In the genomic region with DNA sequence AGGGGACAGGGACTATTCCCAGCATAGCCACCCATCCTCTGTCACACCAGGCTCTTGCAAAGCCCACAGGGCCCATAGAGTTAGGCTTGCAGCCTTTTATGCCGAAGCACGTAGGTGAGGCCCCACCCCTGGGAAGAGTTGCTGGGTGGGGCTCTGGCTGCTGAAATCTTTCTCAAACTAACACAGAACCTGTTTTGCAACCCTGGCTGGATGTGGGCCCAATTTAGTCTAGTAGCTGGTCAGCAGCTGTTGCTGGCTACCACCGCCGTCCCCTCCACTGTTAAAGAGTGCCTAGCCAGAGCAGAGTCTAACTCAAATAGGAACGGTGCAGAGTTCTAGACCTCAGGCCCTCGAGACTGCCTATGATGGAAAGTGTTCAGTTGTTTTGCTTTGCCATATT, we compare ENCODE assay signal across 7 mouse cellular contexts. TPM values are rescaled to one million over a fixed set of nuclear protein-coding genes. Genes with fewer than 3 reads are reported as not detected.
DNase-seq lines count a peak whose midpoint lies in the region; ATAC-seq and TF ChIP-seq lines count a peak whose summit lies in the region.

No protein-coding gene starts in this region.

- peaks cover 8 to 45% of the 10 kb centered on the region in 2 experiments; a peak in 3 of 4 replicates for H3K36me3 ChIP-seq in MEL (ENCODE audit: control insufficient read depth in 1 of 2, insufficient read depth in 2 of 2, low read length in 2 of 2)
- H3K36me3 ChIP-seq in heart, embryonic 11.5 days (ENCODE audit: control insufficient read depth, insufficient read depth, low read length) = peaks cover 9% of the 10 kb centered on the region; the same call in 1 of the 2 replicates
- peaks cover 25% of the 10 kb centered on the region for H3K36me3 ChIP-seq in kidney, embryonic 16.5 days (ENCODE audit: insufficient read depth, low read length)

- H3K9me3 ChIP-seq in MEL (replicated peaks; ENCODE audit: insufficient read depth, low read length) = no peaks in the 10 kb centered on the region
- H3K9me3 ChIP-seq in heart, embryonic 11.5 days (replicated peaks; ENCODE audit: control insufficient read depth, low read length) = no peaks in the 10 kb centered on the region
- H3K9me3 ChIP-seq in kidney, embryonic 16.5 days (ENCODE audit: low read length) = no peaks in the 10 kb centered on the region

- no peak for ATAC-seq in heart, embryonic 11.5 days (replicated peaks; ENCODE audit: insufficient number of reproducible peaks, low FRiP score, low TSS enrichment)
- ATAC-seq in kidney, embryonic 16.5 days (ENCODE audit: low FRiP score, low TSS enrichment) = peak; percentile 29; the same call in 1 of the 2 replicates

- DNase-seq in MEL (ENCODE audit: low read depth, low spot score) = no peak
- DNase-seq in adrenal gland, postnatal 36 days = peak; percentile 83 to 85
- DNase-seq in lung, postnatal 14 days = peak; percentile 92
- peak; percentile 59 to 81 for DNase-seq in urinary bladder, postnatal 4 days (ENCODE audit: low spot score in 2 of 2)
- no peak for DNase-seq in frontal cortex, postnatal 36 days (ENCODE audit: low spot score in 2 of 2)

- H3K27me3 ChIP-seq in MEL (ENCODE audit: control insufficient read depth in 1 of 2, insufficient read depth in 2 of 2, low read length in 2 of 2) = no peaks in the 10 kb centered on the region
- no peaks in the 10 kb centered on the region for H3K27me3 ChIP-seq in heart, embryonic 11.5 days (ENCODE audit: control insufficient read depth, insufficient read depth, low read length)
- H3K27me3 ChIP-seq in kidney, embryonic 16.5 days (ENCODE audit: insufficient read depth, low read length) = no peaks in the 10 kb centered on the region

- no peak overlapping the region for H3K9ac ChIP-seq in MEL (ENCODE audit: control insufficient read depth, low read depth, low read length, poor library complexity, severe bottlenecking)
- peak overlapping the region; percentile 76; the same call in 1 of the 2 replicates for H3K9ac ChIP-seq in heart, embryonic 11.5 days (ENCODE audit: low read depth, low read length)
- H3K9ac ChIP-seq in kidney, embryonic 16.5 days (replicated peaks; ENCODE audit: low read length) = peak overlapping the region; percentile 37; the same call in 1 of the 2 replicates

- WGBS in heart, embryonic 11.5 days (ENCODE audit: insufficient replicate concordance) = 71% methylated on average over 6 of the region's 6 CpGs
- WGBS in kidney, embryonic 16.5 days = 61% methylated on average over 6 of the region's 6 CpGs

- H3K79me2 ChIP-seq in MEL (ENCODE audit: control insufficient read depth, insufficient read depth, low read length, poor library complexity) = peaks cover 73% of the 10 kb centered on the region

- H3K27ac ChIP-seq in MEL (ENCODE audit: control insufficient read depth, low read depth, low read length) = peak overlapping the region; percentile 58
- peak overlapping the region; percentile 92 for H3K27ac ChIP-seq in heart, embryonic 11.5 days (ENCODE audit: low read depth, low read length)
- H3K27ac ChIP-seq in kidney, embryonic 16.5 days (ENCODE audit: low read length) = peak overlapping the region; percentile 92

- TF ChIP-seq POLR2A in MEL (IDR thresholded peaks at IDR 0.05; ENCODE audit: control insufficient read depth in 1 of 2, insufficient read depth in 1 of 2, low read depth in 1 of 2, low read length in 2 of 2, poor library complexity in 1 of 2) = no peak

- TF ChIP-seq CTCF in MEL (IDR thresholded peaks at IDR 0.05 in 2 of 3, conservative IDR thresholded peaks at IDR 0.05 in 1 of 3; ENCODE audit: control insufficient read depth in 1 of 3, insufficient read depth in 1 of 3, low read depth in 2 of 3, low read length in 3 of 3, poor library complexity in 1 of 3, severe bottlenecking in 1 of 3) = no peak

- H3K4me2 ChIP-seq in heart, embryonic 11.5 days = peak overlapping the region; percentile 72
- H3K4me2 ChIP-seq in kidney, embryonic 16.5 days (replicated peaks; ENCODE audit: low read depth, low read length) = peak overlapping the region; percentile 76

- TF ChIP-seq EP300 in MEL (IDR thresholded peaks at IDR 0.05; ENCODE audit: low read depth in 1 of 2, low read length in 2 of 2) = no peak

- TF ChIP-seq RAD21 in MEL (IDR thresholded peaks at IDR 0.05; ENCODE audit: low read depth, low read length) = no peak

- no peak overlapping the region for H3K4me3 ChIP-seq in MEL (ENCODE audit: control insufficient read depth in 1 of 2, insufficient read depth in 1 of 2, low read depth in 2 of 2, low read length in 2 of 2)
- no peak overlapping the region; the same call in 1 of the 2 replicates for H3K4me3 ChIP-seq in heart, embryonic 11.5 days (ENCODE audit: low read depth, low read length)
- H3K4me3 ChIP-seq in kidney, embryonic 16.5 days (ENCODE audit: low read length) = 0 out of 2 replicates have a peak overlapping the region, but pooled peaks have one; percentile 51

- H3K4me1 ChIP-seq in MEL (ENCODE audit: control insufficient read depth in 1 of 2, insufficient read depth in 2 of 2, low read length in 2 of 2) = peaks cover 34 to 44% of the 10 kb centered on the region in 2 experiments
- peaks cover 57% of the 10 kb centered on the region for H3K4me1 ChIP-seq in heart, embryonic 11.5 days (ENCODE audit: control insufficient read depth, insufficient read depth, low read length)
- H3K4me1 ChIP-seq in kidney, embryonic 16.5 days (ENCODE audit: insufficient read depth, low read length) = peaks cover 60% of the 10 kb centered on the region

TF ChIP-seq in MEL, 35 proteins besides CTCF, POLR2A, EP300 and RAD21:
- TF ChIP-seq ZKSCAN1 (IDR thresholded peaks at IDR 0.05; ENCODE audit: low read depth, low read length) = no peak
- TF ChIP-seq NRF1 (IDR thresholded peaks at IDR 0.05; ENCODE audit: insufficient read depth, low read depth, low read length, poor library complexity, severe bottlenecking) = no peak
- TF ChIP-seq JUND (IDR thresholded peaks at IDR 0.05; ENCODE audit: low read depth, low read length) = no peak
- no peak for TF ChIP-seq MEF2A (IDR thresholded peaks at IDR 0.05; ENCODE audit: extremely low read depth, insufficient replicate concordance, low read depth, low read length, poor library complexity, severe bottlenecking)
- no peak for TF ChIP-seq UBTF (IDR thresholded peaks at IDR 0.05; ENCODE audit: borderline replicate concordance, insufficient read depth, low read depth, low read length)
- no peak for TF ChIP-seq KAT2A (conservative IDR thresholded peaks at IDR 0.05; ENCODE audit: low read depth, low read length)
- TF ChIP-seq ZNF384 (IDR thresholded peaks at IDR 0.05; ENCODE audit: low read depth, low read length) = no peak
- TF ChIP-seq POLR2AphosphoS2 (IDR thresholded peaks at IDR 0.05; ENCODE audit: low read length) = no peak
- no peak for TF ChIP-seq MYC (IDR thresholded peaks at IDR 0.05; ENCODE audit: low read depth, low read length)
- no peak for TF ChIP-seq RCOR1 (IDR thresholded peaks at IDR 0.05; ENCODE audit: low read depth, low read length)
- TF ChIP-seq TCF12 (IDR thresholded peaks at IDR 0.05; ENCODE audit: low read depth, low read length) = no peak
- TF ChIP-seq HCFC1 (IDR thresholded peaks at IDR 0.05; ENCODE audit: low read depth, low read length) = no peak
- TF ChIP-seq SMC3 (IDR thresholded peaks at IDR 0.05; ENCODE audit: low read depth, low read length) = no peak
- TF ChIP-seq MAX (IDR thresholded peaks at IDR 0.05; ENCODE audit: low read length) = no peak
- no peak for TF ChIP-seq GATA1 (IDR thresholded peaks at IDR 0.05; ENCODE audit: low read depth, low read length)

RNA-seq across cellular contexts. Expression of gene Pnma1, which starts 26.6 kb away (rescaled TPM):
- total RNA-seq in MEL (2012; rRNA removed) = 0.10 and 0.31 TPM in 2 replicates
- polyA plus RNA-seq in MEL (2012; ENCODE audit: insufficient read depth in 1 of 2, insufficient read length in 2 of 2, low read depth in 1 of 2, low replicate concordance in 2 of 2, missing spikeins in 1 of 2) = under 1 TPM in 1 of 2 experiments, not detected in 1; 0.46 TPM
- under 1 TPM; 0.23 to 0.26 TPM for total RNA-seq in adrenal gland, postnatal 36 days (2021)
- 0.50 and 0.62 TPM in 2 replicates for polyA plus RNA-seq in heart, embryonic 11.5 days (2014; fragmentation: Nextera tagmentation; extraction: Ambion mirVana)
- polyA plus RNA-seq in kidney, embryonic 16.5 days (2015; fragmentation: Nextera tagmentation; extraction: Ambion mirVana) = 1.1 and 1.2 TPM in 2 replicates

RNA-seq across cellular contexts. Expression of gene Elmsan1, which starts 43.8 kb away (rescaled TPM):
- total RNA-seq in MEL (2012; rRNA removed) = 7.7 TPM in 2 replicates
- polyA plus RNA-seq in MEL (2012; ENCODE audit: insufficient read depth in 1 of 2, insufficient read length in 2 of 2, low read depth in 1 of 2, low replicate concordance in 2 of 2, missing spikeins in 1 of 2) = 10 to 100 TPM in 1 of 2 experiments, not detected in 1; 25.3 TPM
- total RNA-seq in adrenal gland, postnatal 36 days (2021) = 10 to 100 TPM; 18.1 to 23.8 TPM
- polyA plus RNA-seq in heart, embryonic 11.5 days (2014; fragmentation: Nextera tagmentation; extraction: Ambion mirVana) = 5.9 and 7.1 TPM in 2 replicates
- 8.6 and 9.3 TPM in 2 replicates for polyA plus RNA-seq in kidney, embryonic 16.5 days (2015; fragmentation: Nextera tagmentation; extraction: Ambion mirVana)

Comparison
In these comparisons a context has a peak if more than half of its experiments do, and no peak if none do; other contexts are left out.
1. DNase-seq: peak in adrenal gland, postnatal 36 days (2 of 2), lung, postnatal 14 days (single experiment) and urinary bladder, postnatal 4 days (2 of 2); none in MEL (single experiment) and frontal cortex, postnatal 36 days (0 of 2).
2. Peak in every context shown above with its lines, with median percentiles within 50 percentile points of each other: H3K27ac ChIP-seq.